Mouse (Mus musculus) stomach, embryonic 16.5 days (tissue): ENCODE measurements around the gene Rubcn. TPM values are rescaled to one million over a fixed set of nuclear protein-coding genes. Genes with fewer than 3 reads are reported as not detected.
"Not testable (repeated sequence)": the region's sequence is repeated elsewhere in the genome, so short reads cannot be mapped to it uniquely, and the experiment has no call there.

Source experiments
- ATAC-seq: fragments of 200-750 bp; cut with Nextera tagmentation; 2 replicates; pipeline ENCODE4 v1.8.0; 2017; ENCODE audit warnings: moderate number of reproducible peaks, moderate TSS enrichment; ENCODE audit not compliant: insufficient read depth, low FRiP score
- H3K27ac ChIP-seq: fragments of 300-500 bp; sonication (generic); 2 replicates; pipeline ENCODE4 v1.5.1; 2014; ENCODE audit warnings: low read length
- H3K27me3 ChIP-seq: fragments of 300-500 bp; sonication (generic); 2 replicates; pipeline ENCODE4 v1.6.1; 2014; ENCODE audit warnings: low read length, control low read depth, mixed read lengths; ENCODE audit not compliant: control insufficient read depth, insufficient read depth
- H3K36me3 ChIP-seq: fragments of 300-500 bp; sonication (generic); 2 replicates; pipeline ENCODE4 v1.6.1; 2014; ENCODE audit warnings: low read length; ENCODE audit not compliant: control insufficient read depth, insufficient read depth
- H3K4me1 ChIP-seq: fragments of 300-500 bp; sonication (generic); 2 replicates; pipeline ENCODE4 v1.6.1; 2014; ENCODE audit warnings: low read length, control low read depth, mixed read lengths; ENCODE audit not compliant: control insufficient read depth, insufficient read depth
- H3K4me2 ChIP-seq: fragments of 300-500 bp; sonication (generic); 2 replicates; pipeline ENCODE4 v1.6.1; 2014; ENCODE audit warnings: low read depth, low read length, mixed read lengths
- H3K4me3 ChIP-seq: fragments of 300-500 bp; sonication (generic); replicated peaks from 2 replicates; pipeline ENCODE4 v1.5.1; 2014; ENCODE audit warnings: mild to moderate bottlenecking, low read length
- H3K9ac ChIP-seq: fragments of 300-500 bp; sonication (generic); 2 replicates; pipeline ENCODE4 v1.6.1; 2014; ENCODE audit warnings: low read length
- H3K9me3 ChIP-seq: fragments of 300-500 bp; sonication (generic); replicated peaks from 2 replicates; pipeline ENCODE4 v1.6.1; 2016; ENCODE audit warnings: low read length, control low read depth; ENCODE audit not compliant: control insufficient read depth
- WGBS: fragments of 180-500 bp; shearing (Covaris S2); extraction: QIAGEN DNeasy Blood & Tissue Kit; methylation state at CpG from one replicate; pipeline ENCODE4 v1.1.7; 2014; 5-methylcytosine and 5-hydroxymethylcytosine counted together
- polyA plus RNA-seq: library from polyadenylated mRNA; unstranded; fragments of >200 nt; fragmentation: Nextera tagmentation; extraction: Ambion mirVana; gene quantifications from 2 replicates; pipeline ENCODE4 v1.2.1, GENCODE M21; 2015

The Rubcn gene
- polyA plus RNA-seq, 1 experiment from 2014 or later, result 24.7 TPM

DNA sequence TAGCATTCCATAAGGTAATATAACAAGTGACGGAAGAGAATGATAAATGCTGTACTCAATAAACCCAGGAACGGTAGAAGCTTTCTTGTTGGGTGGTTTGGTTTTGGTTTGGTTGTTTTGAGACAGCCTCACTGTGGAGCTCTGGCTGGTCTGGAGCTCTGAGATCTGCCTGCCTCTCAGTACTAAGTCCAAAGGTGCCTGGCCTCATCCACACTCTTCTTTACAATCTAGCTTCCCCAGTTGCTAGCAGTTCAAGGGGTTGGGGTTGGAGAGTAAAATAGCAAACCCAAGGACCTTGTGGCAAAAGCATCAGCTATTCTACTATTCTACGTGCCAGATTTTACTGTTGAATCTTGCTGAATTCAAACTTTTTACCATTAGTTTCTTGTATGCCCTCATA is 1.7 kb downstream of the Rubcn start:
- no peak for ATAC-seq
- WGBS, result 86% methylated on average over 3 of the region's 3 CpGs
- Histone ChIP-seq H3K4me1 (peaks cover 10% of the 10 kb centered on the region), H3K9me3 (no peaks in the 10 kb centered on the region), H3K36me3 (no peaks in the 10 kb centered on the region), H3K4me2 (no peak overlapping the region), H3K27ac (no peak overlapping the region), H3K27me3 (no peaks in the 10 kb centered on the region), H3K9ac (no peak overlapping the region), H3K4me3 (no peak overlapping the region)

DNA sequence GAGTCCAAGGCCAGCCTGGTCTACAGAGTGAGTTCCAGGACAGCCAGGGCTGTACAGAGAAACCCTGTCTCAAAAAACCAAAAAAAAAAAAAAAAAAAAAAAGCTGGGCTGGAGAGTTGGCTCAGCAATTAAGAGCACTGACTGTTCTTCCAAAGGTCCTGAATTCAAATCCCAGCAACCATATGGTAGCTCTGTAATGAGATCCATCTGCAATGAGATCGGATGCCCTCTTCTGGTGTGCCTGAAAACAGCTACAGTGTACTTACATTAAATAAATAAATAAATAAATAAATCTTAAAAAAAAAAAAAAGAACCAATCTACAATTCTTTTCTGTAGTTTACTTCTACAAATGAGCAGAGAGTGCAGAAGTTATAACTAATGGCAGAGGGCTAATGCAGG is 2.3 kb downstream of the Rubcn start:
- not testable (repeated sequence) for ATAC-seq, H3K27ac ChIP-seq, H3K9ac ChIP-seq, H3K4me2 ChIP-seq, H3K27me3 ChIP-seq, H3K36me3 ChIP-seq, H3K4me3 ChIP-seq, H3K9me3 ChIP-seq
- peaks cover 10% of the 10 kb centered on the region for H3K4me1 ChIP-seq
- 47% methylated on average over 1 of the region's 1 CpGs for WGBS

DNA sequence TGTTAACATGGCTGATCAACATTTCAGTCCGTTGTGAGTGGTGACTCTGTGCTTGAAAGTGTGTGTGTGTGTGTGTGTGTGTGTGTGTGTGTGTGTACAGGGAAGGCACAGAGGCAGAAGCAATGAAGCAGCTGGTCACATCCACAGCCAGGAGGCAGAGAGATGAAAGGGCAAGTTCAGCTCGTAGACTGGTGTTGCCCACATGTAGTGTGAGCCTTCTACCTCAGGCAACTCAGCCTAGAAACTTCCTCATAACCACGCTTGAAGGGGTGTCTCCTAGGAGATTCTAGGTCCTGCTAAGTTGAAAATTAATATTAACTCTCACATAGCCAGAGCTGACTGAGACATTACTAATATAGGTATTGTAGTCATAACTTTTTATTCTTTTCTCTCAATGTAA is 4.2 kb downstream of the Rubcn start:
- Histone ChIP-seq H3K4me2 (no peak overlapping the region), H3K27me3 (no peaks in the 10 kb centered on the region), H3K4me1 (no peaks in the 10 kb centered on the region), H3K36me3 (no peaks in the 10 kb centered on the region), H3K9me3 (no peaks in the 10 kb centered on the region), H3K9ac (no peak overlapping the region), H3K27ac (no peak overlapping the region), H3K4me3 (no peak overlapping the region)
- WGBS, result 42% methylated on average over 3 of the region's 3 CpGs
- no peak for ATAC-seq

DNA sequence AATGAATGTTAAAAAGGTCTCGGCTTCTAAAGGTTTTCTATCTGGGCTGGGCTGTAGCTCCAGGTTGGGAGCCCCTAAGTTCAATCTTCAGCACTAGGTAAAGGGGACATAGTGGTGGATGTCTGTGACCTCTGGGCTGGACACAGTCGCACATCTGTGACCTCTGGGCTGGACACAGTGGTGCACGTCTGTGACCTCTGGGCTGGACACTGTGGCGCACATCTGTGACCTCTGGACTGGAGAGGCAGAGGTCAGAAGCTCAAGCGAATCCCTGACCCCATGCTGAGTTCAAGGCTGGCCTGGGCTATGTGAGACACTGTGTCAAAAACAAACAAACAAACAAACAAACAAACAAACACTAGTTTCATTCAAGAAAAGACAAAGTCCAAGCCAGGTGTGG is 7.3 kb downstream of the Rubcn start:
- H3K36me3 ChIP-seq, result no peaks in the 10 kb centered on the region
- H3K9ac ChIP-seq, result no peak overlapping the region
- no peaks in the 10 kb centered on the region for H3K9me3 ChIP-seq
- H3K4me3 ChIP-seq, result no peak overlapping the region
- WGBS, result 69% methylated on average over 5 of the region's 5 CpGs
- H3K4me1 ChIP-seq, result peaks cover 10% of the 10 kb centered on the region
- no peak for ATAC-seq
- no peak overlapping the region for H3K4me2 ChIP-seq
- H3K27ac ChIP-seq, result no peak overlapping the region
- no peaks in the 10 kb centered on the region for H3K27me3 ChIP-seq

DNA sequence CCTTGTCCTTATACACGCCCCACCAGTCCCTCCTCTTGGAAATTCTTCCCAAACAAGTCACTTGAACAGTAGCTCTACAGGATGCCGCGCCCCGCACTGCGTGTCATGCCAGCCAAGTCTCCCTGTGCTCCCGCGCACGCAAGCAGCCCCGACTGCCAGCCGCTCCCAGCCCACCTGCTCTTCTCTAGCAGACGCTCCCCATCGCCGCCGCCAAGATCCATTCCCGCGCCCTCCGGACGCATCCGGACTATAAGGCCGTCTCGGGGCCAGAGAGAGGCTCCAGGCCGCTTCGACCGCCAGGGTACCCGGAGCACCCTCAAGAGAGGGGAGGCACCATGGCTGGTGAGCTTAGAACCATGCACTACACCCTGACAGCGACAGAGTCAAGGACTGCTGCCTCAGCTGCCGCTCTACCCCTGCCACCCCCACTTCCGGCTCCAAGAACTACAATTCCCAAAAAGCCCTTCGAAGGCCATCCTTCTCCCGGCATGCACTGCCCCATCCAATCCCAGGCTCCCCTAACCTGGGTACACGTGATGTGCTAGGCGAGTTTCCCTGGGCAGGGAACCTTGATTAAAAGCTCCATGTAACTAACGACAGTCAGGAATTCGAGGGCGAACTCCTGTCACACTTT is 9.5 kb downstream of the Rubcn start:
- Histone ChIP-seq H3K9me3 (no peaks in the 10 kb centered on the region), H3K27me3 (no peaks in the 10 kb centered on the region), H3K9ac (peak overlapping the region; percentile 82), H3K4me1 (peaks cover 10% of the 10 kb centered on the region), H3K27ac (peak overlapping the region; percentile 72), H3K36me3 (no peaks in the 10 kb centered on the region), H3K4me2 (peak overlapping the region; percentile 76), H3K4me3 (peak overlapping the region; percentile 65)
- ATAC-seq, result peak; percentile 97
- under 1% methylated on average over 35 of the region's 35 CpGs for WGBS

DNA sequence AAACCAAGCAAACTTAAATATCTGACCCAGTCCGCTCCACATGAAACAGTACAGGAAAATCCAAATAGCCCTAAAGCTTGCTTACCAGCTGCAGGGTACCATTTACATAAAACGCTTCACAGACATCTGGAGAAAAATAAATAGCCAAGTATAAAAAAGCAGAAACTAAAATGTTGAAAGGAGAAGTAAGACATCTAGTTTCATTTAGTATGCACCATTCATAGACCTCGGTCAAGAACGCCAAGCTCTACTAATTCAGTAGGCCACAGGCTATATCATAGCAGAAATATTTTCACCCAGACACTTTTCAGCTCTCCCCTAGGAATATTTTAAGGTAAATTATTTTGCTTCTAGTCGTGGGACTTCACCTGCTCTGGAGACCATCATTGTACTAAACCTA is 10.9 kb downstream of the Rubcn start:
- Histone ChIP-seq H3K27ac (no peak overlapping the region), H3K4me1 (peaks cover 10% of the 10 kb centered on the region), H3K4me2 (peak overlapping the region; percentile 76; the same call in 1 of the 2 replicates), H3K36me3 (no peaks in the 10 kb centered on the region), H3K4me3 (no peak overlapping the region), H3K9me3 (no peaks in the 10 kb centered on the region), H3K9ac (no peak overlapping the region), H3K27me3 (no peaks in the 10 kb centered on the region)
- WGBS, result 78% methylated on average over 5 of the region's 5 CpGs
- ATAC-seq, result no peak

DNA sequence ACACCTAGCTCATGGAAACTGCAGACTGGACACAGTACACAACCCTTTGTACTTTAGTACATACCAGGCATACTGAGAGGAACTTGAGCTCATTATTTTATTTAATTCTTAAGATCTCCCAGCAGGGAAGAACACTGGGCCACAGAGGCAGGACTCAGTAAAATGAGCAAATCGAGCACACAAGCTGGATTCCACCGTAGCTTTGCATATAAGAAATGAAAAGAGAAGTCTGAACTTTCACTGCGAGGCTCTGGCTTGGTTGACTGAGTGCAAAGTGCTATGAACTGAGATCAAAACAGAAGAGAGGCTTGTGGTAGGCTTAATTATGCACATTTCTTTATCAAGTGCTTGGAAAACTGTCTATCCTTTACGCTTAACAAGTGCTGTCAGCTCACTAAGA is 12.2 kb downstream of the Rubcn start:
- Histone ChIP-seq H3K36me3 (no peaks in the 10 kb centered on the region), H3K4me2 (no peak overlapping the region), H3K27me3 (no peaks in the 10 kb centered on the region), H3K4me1 (peaks cover 10% of the 10 kb centered on the region), H3K9ac (no peak overlapping the region), H3K4me3 (no peak overlapping the region), H3K27ac (no peak overlapping the region), H3K9me3 (no peaks in the 10 kb centered on the region)
- ATAC-seq, result no peak
- 79% methylated on average over 4 of the region's 4 CpGs for WGBS

DNA sequence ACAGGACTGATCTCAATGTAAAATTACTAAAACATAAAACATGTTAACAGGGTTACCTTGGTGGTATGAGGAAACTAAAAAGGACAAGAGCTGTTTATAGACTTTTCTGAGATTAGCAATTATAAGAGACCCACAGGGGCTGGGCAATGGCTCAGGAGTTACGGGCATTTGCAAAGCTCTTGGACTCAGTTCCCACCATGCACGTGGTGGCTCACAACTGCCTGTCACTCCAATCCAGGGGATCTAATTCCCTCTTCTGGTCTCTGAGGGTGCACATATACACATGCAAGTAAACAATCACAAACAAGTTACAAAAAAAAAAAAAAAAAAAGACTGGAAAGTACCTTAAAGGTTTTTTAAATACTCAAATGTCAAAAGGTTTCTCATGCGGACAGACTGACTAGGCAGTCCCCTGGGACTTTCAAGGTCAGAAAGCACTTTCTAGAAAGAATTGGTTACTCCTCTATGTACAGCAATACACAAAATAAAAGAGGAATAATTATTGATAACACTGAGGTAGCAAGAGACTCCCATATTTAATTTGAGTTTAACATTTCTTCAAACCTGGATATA is 15.7 kb downstream of the Rubcn start:
- no peak overlapping the region for H3K9ac ChIP-seq
- WGBS, result 91% methylated on average over 3 of the region's 3 CpGs
- no peaks in the 10 kb centered on the region for H3K36me3 ChIP-seq
- no peaks in the 10 kb centered on the region for H3K27me3 ChIP-seq
- ATAC-seq, result no peak
- no peak overlapping the region for H3K27ac ChIP-seq
- H3K4me1 ChIP-seq, result peaks cover 2% of the 10 kb centered on the region
- H3K9me3 ChIP-seq, result no peaks in the 10 kb centered on the region
- no peak overlapping the region for H3K4me3 ChIP-seq
- no peak overlapping the region for H3K4me2 ChIP-seq

DNA sequence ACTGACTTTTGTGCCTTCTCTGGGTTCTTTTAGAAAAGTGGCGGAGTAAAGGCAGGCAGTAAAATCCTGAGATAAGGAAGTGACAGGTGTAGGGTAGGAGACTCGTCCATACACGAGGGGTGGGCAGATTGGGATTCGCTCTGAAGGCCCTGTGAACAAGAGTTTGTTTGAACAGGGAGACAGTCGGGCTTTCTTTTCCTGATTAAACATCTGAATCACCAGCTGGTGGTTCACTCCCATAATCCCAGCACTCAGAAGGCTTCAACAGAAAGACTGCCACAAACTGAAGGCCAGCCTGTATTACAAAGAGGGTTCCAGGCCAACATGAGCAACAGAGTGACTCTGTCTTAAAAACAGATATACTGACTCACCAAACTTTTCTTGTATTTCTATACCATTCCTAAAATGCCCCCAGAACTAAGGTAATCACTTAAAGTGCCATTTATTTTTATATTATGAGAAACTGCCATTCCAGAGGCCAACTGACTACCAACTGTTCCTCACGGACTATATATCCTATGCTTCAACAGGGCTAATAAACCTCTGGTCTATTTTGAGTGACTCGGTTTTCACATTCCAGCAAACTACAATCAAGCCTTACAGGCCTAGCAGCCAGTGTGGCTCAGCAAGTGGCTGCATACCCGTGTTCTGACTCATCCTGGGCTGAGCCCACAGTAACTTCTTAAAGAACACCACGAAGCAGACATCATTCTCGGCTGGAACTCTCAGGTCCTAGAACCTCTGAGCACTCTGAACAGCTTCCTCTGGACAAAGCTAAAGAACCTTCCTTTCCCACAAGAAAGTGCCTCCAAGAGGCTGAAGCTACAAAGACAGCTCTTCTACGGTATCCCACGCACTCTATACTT is 18.6 kb downstream of the Rubcn start:
- Histone ChIP-seq H3K27ac (peak overlapping the region; percentile 46), H3K4me2 (no peak overlapping the region), H3K9me3 (no peaks in the 10 kb centered on the region), H3K4me3 (no peak overlapping the region), H3K9ac (no peak overlapping the region), H3K4me1 (no peaks in the 10 kb centered on the region), H3K27me3 (no peaks in the 10 kb centered on the region), H3K36me3 (0 out of 2 replicates have a peak, but pooled peaks cover 6% of the 10 kb centered on the region)
- ATAC-seq, result peak; percentile 79
- 46% methylated on average over 12 of the region's 12 CpGs for WGBS
